Mouse (Mus musculus) C2C12 (cell line): ENCODE data around the gene Uvrag. TPM values are rescaled to one million over a fixed set of nuclear protein-coding genes. Genes with fewer than 3 reads are reported as not detected.

Experiments
- H3K27me3 ChIP-seq: one replicate; pipeline ENCODE4 v1.6.1; 2011; ENCODE audit not compliant: control insufficient read depth, insufficient read depth, insufficient read length
- H3K36me3 ChIP-seq: one replicate; pipeline ENCODE4 v1.6.1; 2011; ENCODE audit not compliant: control insufficient read depth, insufficient read depth
- H3K4me3 ChIP-seq: one replicate; pipeline ENCODE4 v1.5.1; 2011; ENCODE audit warnings: mild to moderate bottlenecking, control low read depth; ENCODE audit not compliant: poor library complexity, insufficient read depth, severe bottlenecking
- H3K79me2 ChIP-seq: one replicate; pipeline ENCODE4 v1.6.1; 2011; ENCODE audit not compliant: control insufficient read depth, insufficient read depth
- H3K79me3 ChIP-seq: one replicate; pipeline ENCODE4 v1.6.1; 2011; ENCODE audit warnings: low read depth, control low read depth
- H3ac ChIP-seq: one replicate; pipeline ENCODE3; 2011; ENCODE audit warnings: low read depth; ENCODE audit not compliant: control insufficient read depth, insufficient read length
- CEBPB ChIP-seq: IDR thresholded peaks from one replicate; pipeline ENCODE4 v1.6.1; 2011; ENCODE audit warnings: low read depth, mild to moderate bottlenecking, control low read depth, moderate library complexity
- CTCF ChIP-seq: IDR thresholded peaks from one replicate; pipeline ENCODE4 v1.5.1; 2011; ENCODE audit not compliant: control insufficient read depth, insufficient read depth, insufficient read length
- FOSL1 ChIP-seq: IDR thresholded peaks from one replicate; pipeline ENCODE4 v1.8.0; 2011; ENCODE audit warnings: mild to moderate bottlenecking, low read length; ENCODE audit not compliant: poor library complexity, insufficient read depth, severe bottlenecking
- MAX ChIP-seq: IDR thresholded peaks from one replicate; pipeline ENCODE4 v1.6.1; 2011; ENCODE audit warnings: mild to moderate bottlenecking, control low read depth
- MYOD1 ChIP-seq: IDR thresholded peaks from one replicate; pipeline ENCODE4 v1.6.1; 2011; ENCODE audit warnings: low read depth; ENCODE audit not compliant: control insufficient read depth, insufficient read length
- MYOG ChIP-seq: IDR thresholded peaks from one replicate; pipeline ENCODE4 v1.6.1; 2011; ENCODE audit not compliant: control insufficient read depth, insufficient read length; ENCODE audit errors: extremely low read depth
- USF1 ChIP-seq: IDR thresholded peaks from one replicate; pipeline ENCODE4 v1.6.1; 2011; ENCODE audit warnings: low read depth, mild to moderate bottlenecking, control low read depth, moderate library complexity
- polyA plus RNA-seq: library from polyadenylated mRNA; unstranded; fragments of >200 nt; fragmentation: generic; extraction: Trizol; gene quantifications from one replicate; pipeline ENCODE4 v1.2.1, GENCODE M21; 2012; ENCODE audit warnings: missing spikeins

The Uvrag gene
- polyA plus RNA-seq, 1 experiment, result 9.0 TPM

GRCm38 (mm10) chr7:98867794-98868150, 273.2 kb downstream of the Uvrag start:
- TF ChIP-seq USF1, result no peak
- TF ChIP-seq CTCF, result no peak
- TF ChIP-seq MYOG, result no peak
- no peak for TF ChIP-seq CEBPB
- no peak for TF ChIP-seq FOSL1
- TF ChIP-seq MYOD1, result no peak
- TF ChIP-seq MAX, result no peak
- Histone ChIP-seq H3K79me2 (no peaks in the 10 kb centered on the region), H3K36me3 (no peaks in the 10 kb centered on the region), H3K79me3 (no peaks in the 10 kb centered on the region), H3ac (no peak overlapping the region), H3K27me3 (peaks cover 9% of the 10 kb centered on the region), H3K4me3 (no peak overlapping the region)

- no peaks in the 10 kb centered on the region for H3K79me2 ChIP-seq
- H3K27me3 ChIP-seq, result peaks cover 9% of the 10 kb centered on the region
- H3K4me3 ChIP-seq, result no peak overlapping the region
- no peak for TF ChIP-seq FOSL1
- TF ChIP-seq USF1, result no peak
- no peak for TF ChIP-seq MYOD1
- TF ChIP-seq CEBPB, result no peak
- no peak for TF ChIP-seq CTCF
- no peak for TF ChIP-seq MAX
- TF ChIP-seq MYOG, result no peak
- no peaks in the 10 kb centered on the region for H3K36me3 ChIP-seq
- no peaks in the 10 kb centered on the region for H3K79me3 ChIP-seq
- no peak overlapping the region for H3ac ChIP-seq
Observed at GRCm38 (mm10) chr7:98867053-98867793, 273.7 kb downstream of the Uvrag start.

- no peaks in the 10 kb centered on the region for H3K79me2 ChIP-seq
- no peak for TF ChIP-seq MYOD1
- TF ChIP-seq CTCF, result no peak
- no peak for TF ChIP-seq CEBPB
- TF ChIP-seq MAX, result no peak
- TF ChIP-seq MYOG, result no peak
- no peak for TF ChIP-seq FOSL1
- no peak for TF ChIP-seq USF1
- no peaks in the 10 kb centered on the region for H3K36me3 ChIP-seq
- no peak overlapping the region for H3K4me3 ChIP-seq
- H3ac ChIP-seq, result no peak overlapping the region
- H3K27me3 ChIP-seq, result no peaks in the 10 kb centered on the region
- H3K79me3 ChIP-seq, result no peaks in the 10 kb centered on the region
Observed at GRCm38 (mm10) chr7:98863969-98864718, 276.8 kb downstream of the Uvrag start.

- no peak for TF ChIP-seq MAX
- TF ChIP-seq CTCF, result no peak
- Histone ChIP-seq H3ac (no peak overlapping the region), H3K4me3 (no peak overlapping the region), H3K36me3 (no peaks in the 10 kb centered on the region), H3K79me2 (no peaks in the 10 kb centered on the region), H3K27me3 (no peaks in the 10 kb centered on the region), H3K79me3 (no peaks in the 10 kb centered on the region)
Observed at GRCm38 (mm10) chr7:98862994-98863393, 277.9 kb downstream of the Uvrag start.

DNA sequence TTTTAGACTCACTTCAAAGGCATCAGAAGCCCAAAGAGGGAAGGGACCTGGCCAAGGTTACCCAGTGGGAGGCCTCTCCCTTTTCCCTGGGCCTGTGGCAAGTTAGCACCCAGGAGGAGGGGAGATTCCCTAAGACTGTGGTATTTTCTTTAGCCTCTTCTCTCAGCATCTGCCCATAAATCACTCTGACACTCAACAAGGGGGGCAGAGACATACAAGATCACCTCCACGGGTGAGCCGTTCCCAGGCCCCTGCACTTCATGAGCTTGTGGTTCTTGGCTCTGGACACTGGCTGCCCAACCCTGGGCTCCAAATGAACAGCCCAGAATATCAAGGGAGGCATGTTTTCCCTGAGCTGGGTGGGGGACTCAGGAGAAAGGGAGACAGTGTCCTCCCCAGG, 279.9 kb downstream of the Uvrag start:
- no peak overlapping the region for H3ac ChIP-seq
- H3K36me3 ChIP-seq, result no peaks in the 10 kb centered on the region
- H3K79me2 ChIP-seq, result no peaks in the 10 kb centered on the region
- H3K4me3 ChIP-seq, result no peak overlapping the region
- no peaks in the 10 kb centered on the region for H3K79me3 ChIP-seq
- H3K27me3 ChIP-seq, result no peaks in the 10 kb centered on the region
- TF ChIP-seq CTCF (no peak), MYOD1 (no peak), FOSL1 (no peak), MYOG (no peak), USF1 (no peak), CEBPB (no peak), MAX (no peak)

- H3K27me3 ChIP-seq, result no peaks in the 10 kb centered on the region
- H3K79me3 ChIP-seq, result no peaks in the 10 kb centered on the region
- no peak overlapping the region for H3K4me3 ChIP-seq
- H3K36me3 ChIP-seq, result no peaks in the 10 kb centered on the region
- TF ChIP-seq USF1, result no peak
- no peak for TF ChIP-seq MYOG
- TF ChIP-seq CTCF, result no peak
- no peak for TF ChIP-seq MAX
- TF ChIP-seq FOSL1, result no peak
- TF ChIP-seq CEBPB, result no peak
- no peak for TF ChIP-seq MYOD1
- H3K79me2 ChIP-seq, result no peaks in the 10 kb centered on the region
- H3ac ChIP-seq, result no peak overlapping the region
Observed at GRCm38 (mm10) chr7:98857094-98857493, 283.8 kb downstream of the Uvrag start.
